Mouse (Mus musculus): ENCODE data around the gene Cblc.
A peak's percentile ranks its signal among the peaks of the same experiment; 100 is the strongest.

DNA sequence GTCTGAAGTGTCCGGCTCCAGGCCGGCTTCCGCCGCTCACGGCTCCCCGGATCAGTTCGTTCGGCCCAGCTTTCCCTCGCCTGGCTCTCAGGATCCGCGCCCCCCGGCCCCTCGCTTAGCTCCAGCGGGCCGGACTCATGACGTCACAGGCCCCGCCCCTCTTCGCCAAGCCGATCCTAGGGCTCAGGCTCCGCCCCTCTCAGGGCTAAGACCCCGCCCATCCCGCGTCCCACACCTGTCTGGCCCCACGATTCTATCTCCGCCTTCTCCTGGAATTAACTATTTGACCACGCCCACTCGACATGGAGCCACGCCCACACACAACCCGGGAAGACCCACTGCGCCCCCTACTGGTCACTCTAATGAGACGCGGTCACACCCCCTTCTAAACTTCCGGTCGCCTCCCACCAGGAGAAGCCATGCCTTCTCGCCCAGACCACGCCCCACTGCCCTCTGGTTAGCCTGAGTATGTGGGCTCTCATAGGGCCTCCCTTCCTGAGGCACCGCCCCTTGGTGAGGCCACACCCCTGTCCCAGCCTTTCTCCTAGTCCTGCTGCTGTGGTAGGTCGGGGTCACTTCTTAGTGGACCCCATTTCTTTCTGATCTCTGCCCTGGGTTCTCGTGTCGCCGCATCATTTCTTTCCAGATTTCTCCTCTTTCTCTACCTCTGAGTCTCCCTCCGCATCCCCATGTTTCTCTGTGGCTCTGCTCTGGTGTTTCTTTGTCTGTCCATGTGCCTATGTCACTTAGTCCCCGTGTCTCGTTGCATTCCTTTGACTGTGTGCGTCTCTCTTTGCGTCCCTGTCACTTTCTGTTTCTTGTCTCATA lies 47.0 kb downstream of the Cblc start:
- peak; percentile 42; the same call in 1 of the 2 replicates for TF ChIP-seq EP300 (IDR thresholded peaks at IDR 0.05)
- peak; percentile 93 for TF ChIP-seq CTCF (IDR thresholded peaks at IDR 0.05)

Data from lung, postnatal 0 days (tissue).